Comparison of ENCODE assay signal across 10 mouse cellular contexts in genomic region chr5:112289819-112290535, GRCm38 (mm10). TPM values are rescaled to one million over a fixed set of nuclear protein-coding genes. Genes with fewer than 3 reads are reported as not detected.
A peak's percentile ranks its signal among the peaks of the same experiment; 100 is the strongest.
DNase-seq lines count a peak whose midpoint lies in the region; ATAC-seq and TF ChIP-seq lines count a peak whose summit lies in the region.
"Had no signal": no experiment of that assay in that cellular context is flagged by ENCODE, and none has a peak within 500 bp of the region (broad histone marks: within the 10 kb centered on the region; RNA-seq: fewer than 3 reads in every experiment).

No protein-coding gene starts in this region.

- H3K4me2 ChIP-seq in limb, embryonic 15.5 days, result 0 out of 2 replicates have a peak overlapping the region, but pooled peaks have one; percentile 12

- peaks cover 63% of the 10 kb centered on the region for H3K4me1 ChIP-seq in liver, adult 2 months (ENCODE audit: control insufficient read depth, insufficient read depth, low read length)
- H3K4me1 ChIP-seq in limb, embryonic 15.5 days, result peaks cover 68% of the 10 kb centered on the region

- peak overlapping the region; percentile 87 for H3K27ac ChIP-seq in liver, adult 2 months (replicated peaks; ENCODE audit: insufficient read depth, low read depth, low read length)
- peak overlapping the region; percentile 84 for H3K27ac ChIP-seq in gastrocnemius, adult 2 months
- H3K27ac ChIP-seq in limb, embryonic 15.5 days, result no peak overlapping the region
- H3K27ac ChIP-seq: hindbrain, embryonic 10.5 days had no signal

- no peak for TF ChIP-seq POLR2A in liver, adult 2 months (IDR thresholded peaks at IDR 0.05; ENCODE audit: extremely low read depth, insufficient read depth, low read length)

- peaks cover 48% of the 10 kb centered on the region for H3K79me2 ChIP-seq in liver, adult 2 months (ENCODE audit: control insufficient read depth, insufficient read depth, low read length)

- intact Hi-C loops in gastrocnemius, adult 2 months (cut with DNase I), result loop anchor here (2.0 to 5.0 kb wide), 2 partner anchors 13 to 38 kb away; partner anchors contain the start of genes Cryba4 and Tpst2

- WGBS in liver, adult 2 months, result 17% methylated on average over 16 of the region's 16 CpGs
- WGBS in limb, embryonic 15.5 days, result 71% methylated on average over 16 of the region's 16 CpGs

- TF ChIP-seq CTCF in liver, adult 2 months (IDR thresholded peaks at IDR 0.05; ENCODE audit: low read depth, low read length), result no peak
- no peak for TF ChIP-seq CTCF in gastrocnemius, adult 2 months (IDR thresholded peaks at IDR 0.05)

- 0 out of 2 replicates have a peak overlapping the region, but pooled peaks have one; percentile 0 for H3K4me3 ChIP-seq in liver, adult 2 months (ENCODE audit: insufficient read depth, low read depth, low read length)
- H3K4me3 ChIP-seq in gastrocnemius, adult 2 months, result peak overlapping the region; percentile 62
- H3K4me3 ChIP-seq in limb, embryonic 15.5 days, result no peak overlapping the region
- H3K4me3 ChIP-seq: hindbrain, embryonic 10.5 days had no signal

- peak; percentile 69 for DNase-seq in cerebellum, adult 11-12 months
- no peak for DNase-seq in cerebellum, adult 11 months
- peak; percentile 98 for DNase-seq in liver, adult 2 months (ENCODE audit: extremely low read depth, low read depth, low spot score)
- DNase-seq in liver, result no peak
- DNase-seq in gastrocnemius, adult 2 months, result peak; percentile 93
- no peak for DNase-seq in yolk sac, embryonic 10.5 days (ENCODE audit: low spot score)
- no peak for DNase-seq in c-Kit-positive CD71-positive TER-119-positive erythroid progenitor cells, embryonic 14.5 days (ENCODE audit: low spot score)

- no peaks in the 10 kb centered on the region for H3K27me3 ChIP-seq in liver, adult 2 months (ENCODE audit: control insufficient read depth, insufficient read depth, low read length)
- no peaks in the 10 kb centered on the region for H3K27me3 ChIP-seq in limb, embryonic 15.5 days
- H3K27me3 ChIP-seq: Patski had no signal

- H3K9me3 ChIP-seq in limb, embryonic 15.5 days, result no peaks in the 10 kb centered on the region
- H3K9me3 ChIP-seq: hindbrain, embryonic 10.5 days had no signal

- H3K9ac ChIP-seq in liver, adult 2 months (ENCODE audit: low read depth, low read length), result peak overlapping the region; percentile 52
- no peak overlapping the region for H3K9ac ChIP-seq in limb, embryonic 15.5 days

- ATAC-seq in limb, embryonic 15.5 days (ENCODE audit: insufficient number of reproducible peaks, low FRiP score, low TSS enrichment, low read depth), result no peak
- ATAC-seq: Patski had no signal

- no peaks in the 10 kb centered on the region for H3K36me3 ChIP-seq in liver, adult 2 months (ENCODE audit: control insufficient read depth, insufficient read depth, low read length)
- H3K36me3 ChIP-seq in limb, embryonic 15.5 days, result no peaks in the 10 kb centered on the region
- H3K36me3 ChIP-seq: hindbrain, embryonic 10.5 days had no signal

RNA-seq across cellular contexts. Expression of gene Tpst2, which starts 13.5 kb away (rescaled TPM):
- total RNA-seq in liver, adult 2 months (2014; rRNA removed), result 27.7 and 38.9 TPM in 2 replicates
- 30.2 and 35.7 TPM in 2 replicates for polyA plus RNA-seq in liver, adult 2 months (2012; rRNA removed)
- total RNA-seq in gastrocnemius, adult 2 months (2021), result 10 to 100 TPM; 12.6 to 25.4 TPM
- polyA plus RNA-seq in limb, embryonic 15.5 days (2015; fragmentation: Nextera tagmentation; extraction: Ambion mirVana), result 51.2 and 54.7 TPM in 2 replicates

RNA-seq across cellular contexts. Expression of gene Crybb1, which starts 34.4 kb away (rescaled TPM):
- total RNA-seq in liver, adult 2 months (2014; rRNA removed), result not detected in 2 replicates
- polyA plus RNA-seq in liver, adult 2 months (2012; rRNA removed), result not detected in 2 replicates
- total RNA-seq in gastrocnemius, adult 2 months (2021), result 1 to 10 TPM; 1.6 to 3.7 TPM
- 2.6 and 3.6 TPM in 2 replicates for polyA plus RNA-seq in limb, embryonic 15.5 days (2015; fragmentation: Nextera tagmentation; extraction: Ambion mirVana)
- polyA plus RNA-seq: Patski had no signal

RNA-seq across cellular contexts. Expression of gene Tfip11, which starts 36.2 kb away (rescaled TPM):
- total RNA-seq in liver, adult 2 months (2014; rRNA removed), result 7.7 and 9.7 TPM in 2 replicates
- 18.6 and 19.1 TPM in 2 replicates for polyA plus RNA-seq in liver, adult 2 months (2012; rRNA removed)
- total RNA-seq in gastrocnemius, adult 2 months (2021), result 10 to 100 TPM; 10.6 to 15.5 TPM
- polyA plus RNA-seq in limb, embryonic 15.5 days (2015; fragmentation: Nextera tagmentation; extraction: Ambion mirVana), result 28.3 and 28.7 TPM in 2 replicates

RNA-seq across cellular contexts. Expression of gene Cryba4, which starts 37.7 kb away (rescaled TPM):
- total RNA-seq in liver, adult 2 months (2014; rRNA removed), result 0.27 and 0.37 TPM in 2 replicates
- polyA plus RNA-seq in liver, adult 2 months (2012; rRNA removed), result 0.17 and 0.52 TPM in 2 replicates
- under 1 TPM in 1 of 2 experiments, not detected in 1; 0.86 TPM for total RNA-seq in gastrocnemius, adult 2 months (2021)
- polyA plus RNA-seq in limb, embryonic 15.5 days (2015; fragmentation: Nextera tagmentation; extraction: Ambion mirVana), result 1.5 and 1.6 TPM in 2 replicates
- polyA plus RNA-seq: Patski had no signal

RNA-seq across cellular contexts. Expression of gene Srrd, which starts 52.9 kb away (rescaled TPM):
- total RNA-seq in liver, adult 2 months (2014; rRNA removed), result 12.3 and 19.3 TPM in 2 replicates
- polyA plus RNA-seq in liver, adult 2 months (2012; rRNA removed), result 26.3 and 30.0 TPM in 2 replicates
- 1 to 10 TPM; 4.2 to 5.6 TPM for total RNA-seq in gastrocnemius, adult 2 months (2021)
- polyA plus RNA-seq in limb, embryonic 15.5 days (2015; fragmentation: Nextera tagmentation; extraction: Ambion mirVana), result 32.6 and 37.8 TPM in 2 replicates

Comparison
In these comparisons a context has a peak if more than half of its experiments do, and no peak if none do; other contexts are left out.
1. DNase-seq: peak in cerebellum, adult 11-12 months (single experiment), liver, adult 2 months (single experiment) and gastrocnemius, adult 2 months (single experiment); none in cerebellum, adult 11 months (single experiment), liver (single experiment), yolk sac, embryonic 10.5 days (single experiment) and c-Kit-positive CD71-positive TER-119-positive erythroid progenitor cells, embryonic 14.5 days (single experiment).